Mouse (Mus musculus): ENCODE data around the gene Wdr73. TPM values are rescaled to one million over a fixed set of nuclear protein-coding genes. Genes with fewer than 3 reads are reported as not detected.

Wdr73 gene
- polyA plus RNA-seq, 1 experiment from 2014 or later: 36.9 TPM

DNA sequence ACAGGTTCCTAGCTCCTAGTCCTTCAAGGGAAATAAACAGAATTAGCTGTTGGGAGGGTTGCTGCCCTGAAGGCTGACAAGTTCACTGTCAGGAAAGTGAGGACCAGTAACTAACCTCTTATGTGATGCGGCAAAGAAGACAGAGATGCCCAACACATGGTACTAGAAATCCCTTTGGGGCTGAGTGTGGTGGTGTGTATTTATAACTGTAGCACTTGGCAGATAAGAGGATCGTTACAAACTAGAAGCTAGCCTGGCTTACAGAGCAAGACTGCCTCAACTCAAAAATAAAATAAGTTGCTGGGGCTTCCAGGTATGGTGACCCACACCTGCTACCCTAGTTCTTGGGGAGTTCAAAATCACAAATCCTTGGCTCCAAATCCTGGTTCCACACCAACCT, 51.8 kb downstream of the Wdr73 start:
- Histone ChIP-seq H3K36me3 (no peaks in the 10 kb centered on the region), H3K4me3 (no peak overlapping the region), H3K27ac (no peak overlapping the region), H3K9me3 (no peaks in the 10 kb centered on the region), H3K4me1 (no peaks in the 10 kb centered on the region), H3K4me2 (no peak overlapping the region), H3K27me3 (no peaks in the 10 kb centered on the region), H3K9ac (no peak overlapping the region)
- 51% methylated on average over 2 of the region's 2 CpGs for WGBS
- no peak for ATAC-seq (ENCODE audit: borderline replicate concordance, extremely low read depth, low FRiP score, low TSS enrichment)

DNA sequence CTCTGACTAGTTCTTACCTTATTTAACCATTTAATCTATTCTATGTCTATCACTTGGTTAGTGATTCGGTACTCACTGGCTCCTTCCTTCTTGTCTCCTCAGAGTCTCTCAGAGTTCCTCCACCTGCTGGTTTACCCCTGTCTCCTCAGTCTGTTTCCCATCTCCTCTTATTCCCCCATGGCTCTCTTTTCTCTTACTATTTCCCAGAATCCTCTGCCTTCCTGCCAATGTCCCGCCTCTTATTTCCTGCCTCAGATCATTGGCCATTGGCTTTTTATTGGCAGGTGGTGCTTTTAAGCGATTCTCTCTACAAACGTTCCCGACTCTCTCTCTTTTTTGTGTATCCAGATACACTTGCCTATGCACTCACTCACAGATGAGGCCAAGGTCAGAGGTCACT, 54.4 kb downstream of the Wdr73 start:
- no peak overlapping the region for H3K4me3 ChIP-seq
- no peak overlapping the region for H3K9ac ChIP-seq
- no peak for ATAC-seq (ENCODE audit: borderline replicate concordance, extremely low read depth, low FRiP score, low TSS enrichment)
- no peaks in the 10 kb centered on the region for H3K27me3 ChIP-seq
- H3K27ac ChIP-seq: no peak overlapping the region
- no peaks in the 10 kb centered on the region for H3K36me3 ChIP-seq
- 81% methylated on average over 5 of the region's 5 CpGs for WGBS
- no peak overlapping the region for H3K4me2 ChIP-seq
- no peaks in the 10 kb centered on the region; the same call in 1 of the 2 replicates for H3K4me1 ChIP-seq
- no peaks in the 10 kb centered on the region for H3K9me3 ChIP-seq

DNA sequence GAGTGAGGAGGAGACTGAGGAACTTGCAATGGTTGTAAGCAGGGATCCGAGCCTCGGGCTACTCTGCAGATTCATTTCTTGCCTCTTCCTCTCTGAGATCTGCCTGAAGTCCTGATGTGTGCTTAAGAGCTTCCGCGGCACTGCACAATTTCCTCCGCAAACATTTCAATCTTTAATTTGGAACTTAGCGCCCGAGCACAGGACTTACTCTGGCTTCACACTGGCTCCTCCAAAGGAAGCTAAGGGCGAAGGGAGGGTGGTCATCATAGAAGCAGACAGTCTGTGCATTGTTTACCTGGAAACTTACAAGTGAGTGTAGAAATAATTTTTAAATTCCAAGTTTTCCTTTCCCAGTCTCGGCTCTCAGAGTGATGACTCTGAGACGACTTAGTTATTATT, 54.8 kb downstream of the Wdr73 start:
- Histone ChIP-seq H3K36me3 (no peaks in the 10 kb centered on the region), H3K9me3 (no peaks in the 10 kb centered on the region), H3K27ac (no peak overlapping the region), H3K4me2 (no peak overlapping the region), H3K4me3 (no peak overlapping the region), H3K9ac (no peak overlapping the region), H3K4me1 (no peaks in the 10 kb centered on the region; the same call in 1 of the 2 replicates), H3K27me3 (no peaks in the 10 kb centered on the region)
- 75% methylated on average over 10 of the region's 10 CpGs for WGBS
- no peak for ATAC-seq (ENCODE audit: borderline replicate concordance, extremely low read depth, low FRiP score, low TSS enrichment)

DNA sequence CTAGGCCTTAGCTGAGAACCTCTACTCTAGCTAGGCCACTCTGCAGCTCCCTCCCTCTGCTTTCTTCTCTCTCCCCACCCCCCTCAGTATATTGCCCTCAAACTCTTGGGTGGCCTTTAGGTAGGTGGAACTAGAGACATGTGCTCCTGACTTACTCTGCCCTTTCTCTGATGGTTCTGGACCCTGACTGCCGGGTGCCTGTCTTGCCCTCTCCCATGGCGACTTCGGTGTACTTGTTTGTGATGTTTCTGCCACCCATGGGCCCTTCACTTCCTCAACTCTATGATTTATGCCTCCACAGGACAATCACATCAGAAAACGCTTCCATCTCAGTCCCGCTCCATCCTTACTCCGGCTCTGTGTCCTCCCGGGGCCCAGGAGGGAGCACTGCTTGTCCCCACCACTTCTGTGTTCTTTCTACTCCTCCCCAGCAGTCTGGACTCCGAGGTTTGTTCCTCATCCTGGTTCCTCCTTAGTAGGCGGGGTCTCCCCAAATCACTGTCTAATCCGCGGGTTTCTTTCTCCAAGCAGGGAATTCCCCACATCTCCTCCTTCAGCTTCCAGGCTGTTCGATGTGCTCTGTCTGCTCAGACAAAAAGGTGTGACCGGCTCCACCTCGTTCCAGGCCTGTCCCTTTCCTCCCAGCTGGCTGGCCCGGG, 55.3 kb downstream of the Wdr73 start:
- Histone ChIP-seq H3K9ac (no peak overlapping the region), H3K27me3 (no peaks in the 10 kb centered on the region), H3K27ac (no peak overlapping the region), H3K4me3 (no peak overlapping the region), H3K9me3 (no peaks in the 10 kb centered on the region), H3K36me3 (no peaks in the 10 kb centered on the region), H3K4me2 (no peak overlapping the region), H3K4me1 (peaks cover under 1% of the 10 kb centered on the region; the same call in 1 of the 2 replicates)
- ATAC-seq (ENCODE audit: borderline replicate concordance, extremely low read depth, low FRiP score, low TSS enrichment): no peak
- 62% methylated on average over 15 of the region's 15 CpGs for WGBS

DNA sequence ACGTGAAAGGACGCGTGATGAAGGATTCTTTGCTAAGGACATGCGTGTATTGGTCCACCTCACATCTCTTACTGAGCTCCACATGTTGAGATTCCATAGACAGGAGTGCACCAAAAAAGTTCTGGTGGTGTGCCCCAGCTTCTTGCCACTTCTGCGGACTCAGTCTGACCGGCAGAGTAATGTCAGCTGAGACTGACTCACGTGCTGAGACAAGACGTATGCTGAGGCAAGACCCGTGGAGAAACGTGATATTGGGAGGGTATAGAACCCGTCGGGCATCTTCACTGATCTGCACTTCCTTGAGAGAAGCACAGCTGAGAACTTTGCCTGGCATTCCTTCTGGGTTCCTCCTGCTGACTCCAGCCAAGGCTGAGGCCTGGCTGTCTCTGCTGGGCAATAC, 56.4 kb downstream of the Wdr73 start:
- Histone ChIP-seq H3K36me3 (no peaks in the 10 kb centered on the region), H3K27me3 (no peaks in the 10 kb centered on the region), H3K4me3 (no peak overlapping the region), H3K27ac (no peak overlapping the region), H3K9me3 (no peaks in the 10 kb centered on the region), H3K9ac (no peak overlapping the region), H3K4me2 (no peak overlapping the region), H3K4me1 (peaks cover 3% of the 10 kb centered on the region; the same call in 1 of the 2 replicates)
- 90% methylated on average over 12 of the region's 12 CpGs for WGBS
- no peak for ATAC-seq (ENCODE audit: borderline replicate concordance, extremely low read depth, low FRiP score, low TSS enrichment)

DNA sequence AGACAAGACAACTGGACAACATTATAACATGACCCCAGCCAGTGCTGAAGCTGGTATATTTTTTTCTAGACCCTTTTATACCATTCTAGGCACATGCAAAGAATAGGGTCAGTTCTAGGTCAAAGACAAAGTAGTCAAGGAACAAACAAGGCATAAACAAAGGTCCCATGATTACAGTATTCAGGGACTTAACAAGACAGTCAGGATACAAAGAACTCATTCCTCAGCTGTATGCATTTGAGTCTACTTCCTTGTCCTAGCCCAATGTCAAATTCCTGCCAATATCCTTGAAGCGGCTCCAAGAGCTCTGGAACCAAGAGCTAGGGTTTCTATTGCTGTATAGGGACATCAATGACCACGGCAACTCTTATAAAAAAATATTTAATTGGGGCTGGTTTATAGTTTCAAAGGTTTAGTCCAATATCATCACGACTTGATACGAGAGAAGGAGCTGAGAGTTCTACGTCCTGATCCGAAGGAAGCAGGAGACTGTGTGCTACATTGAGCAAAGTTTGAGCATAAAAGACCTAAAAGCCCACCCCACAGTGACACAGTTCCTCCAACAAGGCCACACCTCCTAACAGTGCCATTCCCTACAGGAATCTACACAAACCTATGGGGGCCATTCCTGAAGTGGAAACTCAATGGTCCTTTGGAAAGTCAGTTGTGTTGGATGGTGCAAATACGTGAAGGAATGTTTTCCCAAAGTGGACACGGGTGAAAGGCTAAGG, 57.0 kb downstream of the Wdr73 start:
- H3K9me3 ChIP-seq: no peaks in the 10 kb centered on the region
- ATAC-seq (ENCODE audit: borderline replicate concordance, extremely low read depth, low FRiP score, low TSS enrichment): no peak
- no peak overlapping the region for H3K27ac ChIP-seq
- peaks cover 3% of the 10 kb centered on the region; the same call in 1 of the 2 replicates for H3K4me1 ChIP-seq
- no peaks in the 10 kb centered on the region for H3K27me3 ChIP-seq
- H3K4me3 ChIP-seq: no peak overlapping the region
- no peak overlapping the region for H3K4me2 ChIP-seq
- no peaks in the 10 kb centered on the region for H3K36me3 ChIP-seq
- no peak overlapping the region for H3K9ac ChIP-seq
- WGBS: 87% methylated on average over 8 of the region's 8 CpGs

DNA sequence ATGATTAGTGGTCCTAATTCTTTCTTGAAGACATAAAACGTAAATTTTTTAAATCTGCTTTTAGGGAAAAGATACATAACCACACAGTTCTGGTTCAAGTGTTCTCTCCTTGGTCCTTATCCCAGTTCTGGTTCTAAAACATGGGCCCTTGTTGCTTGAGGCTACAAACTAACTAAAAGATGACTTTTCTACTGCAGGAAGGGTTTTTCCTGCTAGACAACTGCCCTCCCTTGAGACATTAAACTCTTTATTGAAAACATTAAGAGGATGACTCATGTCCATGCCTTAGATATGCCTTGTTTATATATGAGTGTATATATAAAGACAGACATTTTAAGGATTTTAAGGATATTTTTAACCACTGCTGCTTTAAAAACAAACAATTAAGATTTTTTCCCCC, 57.9 kb downstream of the Wdr73 start:
- WGBS: 78% methylated on average over 1 of the region's 1 CpGs
- no peak overlapping the region for H3K4me3 ChIP-seq
- no peaks in the 10 kb centered on the region for H3K9me3 ChIP-seq
- peaks cover 5% of the 10 kb centered on the region; the same call in 1 of the 2 replicates for H3K4me1 ChIP-seq
- no peak overlapping the region for H3K4me2 ChIP-seq
- no peak for ATAC-seq (ENCODE audit: borderline replicate concordance, extremely low read depth, low FRiP score, low TSS enrichment)
- no peaks in the 10 kb centered on the region for H3K36me3 ChIP-seq
- H3K27ac ChIP-seq: no peak overlapping the region
- no peaks in the 10 kb centered on the region for H3K27me3 ChIP-seq
- H3K9ac ChIP-seq: no peak overlapping the region

DNA sequence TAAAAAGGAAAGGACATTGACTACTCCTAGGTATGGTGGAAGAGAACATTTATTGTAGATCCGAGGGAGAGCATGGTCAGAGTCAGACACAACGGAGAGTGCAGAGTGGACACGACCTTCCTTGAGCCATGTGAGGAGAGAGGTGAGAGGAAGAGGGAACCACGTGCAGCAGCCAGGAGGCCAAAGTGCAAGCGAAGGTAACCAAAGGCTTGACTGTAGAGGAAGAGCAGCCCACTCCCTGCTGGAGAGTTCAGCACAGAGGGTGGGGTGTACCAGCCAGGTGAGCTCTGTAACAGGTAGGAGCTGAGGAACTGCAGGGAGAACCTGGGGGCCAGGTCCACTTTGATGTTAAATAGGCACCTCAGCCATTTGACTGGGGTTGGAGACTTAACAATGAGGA, 58.9 kb downstream of the Wdr73 start:
- Histone ChIP-seq H3K4me1 (peaks cover 12% of the 10 kb centered on the region), H3K27ac (no peak overlapping the region), H3K9me3 (no peaks in the 10 kb centered on the region), H3K9ac (no peak overlapping the region), H3K4me3 (no peak overlapping the region), H3K27me3 (no peaks in the 10 kb centered on the region), H3K4me2 (no peak overlapping the region), H3K36me3 (no peaks in the 10 kb centered on the region)
- 62% methylated on average over 5 of the region's 5 CpGs for WGBS
- no peak for ATAC-seq (ENCODE audit: borderline replicate concordance, extremely low read depth, low FRiP score, low TSS enrichment)

DNA sequence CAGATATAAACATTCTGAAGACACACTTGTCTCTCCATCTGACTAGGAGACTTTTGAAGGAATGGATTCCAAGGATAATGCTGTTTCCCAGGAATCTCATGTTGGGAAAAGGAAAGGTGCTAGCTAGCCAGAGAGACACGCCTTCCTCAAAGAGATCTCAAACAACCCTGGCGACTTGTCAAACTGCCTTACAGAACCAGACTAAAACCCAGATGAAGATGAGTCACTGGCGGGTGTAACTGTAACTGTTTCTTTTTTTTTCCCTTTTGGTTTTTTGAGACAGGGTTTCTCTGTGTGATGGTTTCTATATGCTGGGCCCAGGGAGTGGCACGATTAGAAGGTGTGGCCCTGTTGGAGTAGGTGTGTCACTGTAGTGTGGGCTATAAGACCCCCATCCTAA, 60.1 kb downstream of the Wdr73 start:
- H3K4me1 ChIP-seq: peaks cover 14% of the 10 kb centered on the region
- no peaks in the 10 kb centered on the region for H3K9me3 ChIP-seq
- WGBS: 66% methylated on average over 4 of the region's 4 CpGs
- H3K4me2 ChIP-seq: no peak overlapping the region
- no peaks in the 10 kb centered on the region for H3K36me3 ChIP-seq
- H3K27me3 ChIP-seq: no peaks in the 10 kb centered on the region
- H3K27ac ChIP-seq: no peak overlapping the region
- no peak for ATAC-seq (ENCODE audit: borderline replicate concordance, extremely low read depth, low FRiP score, low TSS enrichment)
- no peak overlapping the region for H3K9ac ChIP-seq
- H3K4me3 ChIP-seq: no peak overlapping the region

Other genes with a start within 250 kb of the Wdr73 start
- 22.7 and 26.1 TPM in 2 replicates for gene Crtc3, start 212.4 kb downstream of the Wdr73 start, polyA plus RNA-seq (2015; fragmentation: Nextera tagmentation; extraction: Ambion mirVana)
- 107 and 115 TPM in 2 replicates for gene Iqgap1, start 75.3 kb downstream of the Wdr73 start, polyA plus RNA-seq (2015; fragmentation: Nextera tagmentation; extraction: Ambion mirVana)
- gene Zscan2, start 40.3 kb downstream of the Wdr73 start, polyA plus RNA-seq (2015; fragmentation: Nextera tagmentation; extraction: Ambion mirVana): 2.7 and 2.9 TPM in 2 replicates
- gene Nmb, start 3.8 kb upstream of the Wdr73 start, polyA plus RNA-seq (2015; fragmentation: Nextera tagmentation; extraction: Ambion mirVana): 7.3 and 8.9 TPM in 2 replicates
- 221 and 229 TPM in 2 replicates for gene Sec11a, start 46.5 kb upstream of the Wdr73 start, polyA plus RNA-seq (2015; fragmentation: Nextera tagmentation; extraction: Ambion mirVana)
- 11.5 and 14.1 TPM in 2 replicates for gene Zfp592, start 92.4 kb upstream of the Wdr73 start, polyA plus RNA-seq (2015; fragmentation: Nextera tagmentation; extraction: Ambion mirVana)
- gene Alpk3, start 156.3 kb upstream of the Wdr73 start, polyA plus RNA-seq (2015; fragmentation: Nextera tagmentation; extraction: Ambion mirVana): 0.84 and 1.2 TPM in 2 replicates
- 0.10 TPM in 1 of 2 replicates, not detected in the other for gene Slc28a1, start 213.5 kb upstream of the Wdr73 start, polyA plus RNA-seq (2015; fragmentation: Nextera tagmentation; extraction: Ambion mirVana)

All from lung, embryonic 15.5 days (tissue).